Mouse (Mus musculus): ENCODE data around the gene Lrmp. TPM values are rescaled to one million over a fixed set of nuclear protein-coding genes. Genes with fewer than 3 reads are reported as not detected.
"Not testable (repeated sequence)": the region's sequence is repeated elsewhere in the genome, so short reads cannot be mapped to it uniquely, and the experiment has no call there.

Gene Lrmp
- total RNA-seq, 1 experiment from 2014 or later: 79.5 TPM

GRCm38 (mm10) chr6:145132969-145133368, 17.5 kb downstream of the Lrmp start:
- ATAC-seq (replicated peaks; ENCODE audit: low read depth, poor library complexity, severe bottlenecking): not testable (repeated sequence)

GRCm38 (mm10) chr6:145135295-145135694, 19.8 kb downstream of the Lrmp start:
- no peak for ATAC-seq (replicated peaks; ENCODE audit: low read depth, poor library complexity, severe bottlenecking)

GRCm38 (mm10) chr6:145135804-145136203, 20.4 kb downstream of the Lrmp start:
- no peak for ATAC-seq (replicated peaks; ENCODE audit: low read depth, poor library complexity, severe bottlenecking)

GRCm38 (mm10) chr6:145136831-145137230, 21.4 kb downstream of the Lrmp start:
- no peak for ATAC-seq (replicated peaks; ENCODE audit: low read depth, poor library complexity, severe bottlenecking)

- no peak for ATAC-seq (replicated peaks; ENCODE audit: low read depth, poor library complexity, severe bottlenecking)
Measured at GRCm38 (mm10) chr6:145139236-145139635, 23.8 kb downstream of the Lrmp start.

GRCm38 (mm10) chr6:145139776-145140475, 24.5 kb downstream of the Lrmp start:
- ATAC-seq (replicated peaks; ENCODE audit: low read depth, poor library complexity, severe bottlenecking): peak; percentile 76

GRCm38 (mm10) chr6:145140706-145141105, 25.3 kb downstream of the Lrmp start:
- ATAC-seq (replicated peaks; ENCODE audit: low read depth, poor library complexity, severe bottlenecking): no peak

- ATAC-seq (replicated peaks; ENCODE audit: low read depth, poor library complexity, severe bottlenecking): no peak
Measured at GRCm38 (mm10) chr6:145141827-145142226, 26.4 kb downstream of the Lrmp start.

GRCm38 (mm10) chr6:145145173-145145572, 29.7 kb downstream of the Lrmp start:
- ATAC-seq (replicated peaks; ENCODE audit: low read depth, poor library complexity, severe bottlenecking): no peak

- ATAC-seq (replicated peaks; ENCODE audit: low read depth, poor library complexity, severe bottlenecking): no peak
Measured at GRCm38 (mm10) chr6:145147716-145148115, 32.3 kb downstream of the Lrmp start.

GRCm38 (mm10) chr6:145149054-145149453, 33.6 kb downstream of the Lrmp start:
- peak; percentile 99 for ATAC-seq (replicated peaks; ENCODE audit: low read depth, poor library complexity, severe bottlenecking)

- peak; percentile 66 for ATAC-seq (replicated peaks; ENCODE audit: low read depth, poor library complexity, severe bottlenecking)
Measured at GRCm38 (mm10) chr6:145158619-145159018, 43.2 kb downstream of the Lrmp start.

GRCm38 (mm10) chr6:145160581-145160980, 45.1 kb downstream of the Lrmp start:
- ATAC-seq (replicated peaks; ENCODE audit: low read depth, poor library complexity, severe bottlenecking): no peak

GRCm38 (mm10) chr6:145171892-145172606, 56.6 kb downstream of the Lrmp start:
- ATAC-seq (replicated peaks; ENCODE audit: low read depth, poor library complexity, severe bottlenecking): no peak

- ATAC-seq (replicated peaks; ENCODE audit: low read depth, poor library complexity, severe bottlenecking): no peak
Measured at GRCm38 (mm10) chr6:145173781-145174191, 58.3 kb downstream of the Lrmp start.

- ATAC-seq (replicated peaks; ENCODE audit: low read depth, poor library complexity, severe bottlenecking): no peak
Measured at GRCm38 (mm10) chr6:145175571-145175981, 60.1 kb downstream of the Lrmp start.

- ATAC-seq (replicated peaks; ENCODE audit: low read depth, poor library complexity, severe bottlenecking): no peak
Measured at GRCm38 (mm10) chr6:145176474-145176873, 61.0 kb downstream of the Lrmp start.

- ATAC-seq (replicated peaks; ENCODE audit: low read depth, poor library complexity, severe bottlenecking): peak; percentile 91
Measured at GRCm38 (mm10) chr6:145179665-145180064, 64.2 kb downstream of the Lrmp start.

GRCm38 (mm10) chr6:145182044-145182443, 66.6 kb downstream of the Lrmp start:
- ATAC-seq (replicated peaks; ENCODE audit: low read depth, poor library complexity, severe bottlenecking): no peak

- no peak for ATAC-seq (replicated peaks; ENCODE audit: low read depth, poor library complexity, severe bottlenecking)
Measured at GRCm38 (mm10) chr6:145186096-145186495, 70.6 kb downstream of the Lrmp start.

Data from common myeloid progenitor, adult 5-6 weeks (primary cell).